Mouse (Mus musculus): Measurements from ENCODE around the gene Gns.

DNA sequence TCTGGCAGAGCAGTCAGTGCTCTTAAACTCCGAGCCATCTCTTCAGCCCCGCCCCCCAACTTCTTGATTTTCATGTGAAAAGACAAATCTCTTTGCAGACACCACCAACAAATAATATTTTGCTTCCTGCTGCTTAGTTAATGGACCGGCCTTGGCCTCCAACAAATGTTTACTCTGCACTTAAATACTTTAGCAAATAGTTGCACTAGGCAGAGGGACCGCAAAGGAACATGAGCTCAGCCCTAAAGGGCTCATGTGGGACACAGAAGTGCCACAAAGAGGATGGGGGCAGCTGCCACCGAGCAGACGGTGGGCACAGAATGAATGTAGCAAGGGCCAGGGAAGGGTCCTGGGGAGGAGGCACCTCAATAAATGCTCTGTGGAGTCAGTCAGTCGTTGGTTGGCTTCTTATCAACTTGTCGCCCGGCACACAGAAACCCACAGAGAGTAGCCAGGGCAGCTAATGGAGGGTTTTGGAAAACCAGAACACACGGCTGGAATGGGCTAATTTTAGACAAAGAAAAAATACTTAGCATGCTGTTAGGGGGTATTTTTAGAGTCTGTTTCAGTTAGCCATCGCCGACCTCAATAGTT is 67.2 kb downstream of the Gns start:
- TF ChIP-seq MAFK (IDR thresholded peaks at IDR 0.05; ENCODE audit: insufficient read depth, low read depth, low read length), result no peak
- no peak for TF ChIP-seq ZNF384 (IDR thresholded peaks at IDR 0.05; ENCODE audit: low read depth, low read length)
- TF ChIP-seq HCFC1 (IDR thresholded peaks at IDR 0.05; ENCODE audit: borderline replicate concordance, insufficient read depth, low read length), result no peak
- no peak for TF ChIP-seq ZC3H11A (IDR thresholded peaks at IDR 0.05; ENCODE audit: borderline replicate concordance, low read depth, low read length)
